Mouse (Mus musculus) neural tube, embryonic 13.5 days (tissue): Measurements from ENCODE around the gene Drg1. TPM values are rescaled to one million over a fixed set of nuclear protein-coding genes. Genes with fewer than 3 reads are reported as not detected.
A peak's percentile ranks its signal among the peaks of the same experiment; 100 is the strongest.
"Not testable (repeated sequence)": the region's sequence is repeated elsewhere in the genome, so short reads cannot be mapped to it uniquely, and the experiment has no call there.

Experiments used
- ATAC-seq: fragments of 200-750 bp; cut with Nextera tagmentation; 2 replicates; pipeline ENCODE4 v1.8.0; 2017; ENCODE audit warnings: low read depth, mild to moderate bottlenecking, moderate TSS enrichment, moderate library complexity
- H3K27ac ChIP-seq: fragments of 300-500 bp; sonication (generic); replicated peaks from 2 replicates; pipeline ENCODE4 v1.5.1; 2015; ENCODE audit warnings: moderate library complexity, mild to moderate bottlenecking, inconsistent platforms
- H3K27me3 ChIP-seq: fragments of 300-500 bp; sonication (generic); 2 replicates; pipeline ENCODE4 v1.6.1; 2015; ENCODE audit warnings: mild to moderate bottlenecking, inconsistent platforms
- H3K36me3 ChIP-seq: fragments of 300-500 bp; sonication (generic); 2 replicates; pipeline ENCODE4 v1.6.1; 2015; ENCODE audit warnings: mild to moderate bottlenecking, inconsistent platforms
- H3K4me1 ChIP-seq: fragments of 300-500 bp; sonication (generic); replicated peaks from 2 replicates; pipeline ENCODE4 v1.6.1; 2015; ENCODE audit warnings: inconsistent platforms
- H3K4me2 ChIP-seq: fragments of 300-500 bp; sonication (generic); 2 replicates; pipeline ENCODE4 v1.6.1; 2015; ENCODE audit warnings: inconsistent platforms, mild to moderate bottlenecking, moderate library complexity
- H3K4me3 ChIP-seq: fragments of 300-500 bp; sonication (generic); 2 replicates; pipeline ENCODE4 v1.5.1; 2015; ENCODE audit warnings: mild to moderate bottlenecking, inconsistent platforms
- H3K9ac ChIP-seq: fragments of 300-500 bp; sonication (generic); 2 replicates; pipeline ENCODE4 v1.6.1; 2015; ENCODE audit warnings: moderate library complexity, mild to moderate bottlenecking, inconsistent platforms
- H3K9me3 ChIP-seq: fragments of 300-500 bp; sonication (generic); 2 replicates; pipeline ENCODE4 v1.6.1; 2016; ENCODE audit warnings: inconsistent platforms
- WGBS: fragments of 180-500 bp; shearing (Covaris S2); methylation state at CpG from one replicate; pipeline ENCODE4 v1.1.7; 2015; 5-methylcytosine and 5-hydroxymethylcytosine counted together
- polyA plus RNA-seq: library from polyadenylated mRNA; unstranded; fragments of >200 nt; fragmentation: Nextera tagmentation; extraction: Ambion mirVana; gene quantifications from 2 replicates; pipeline ENCODE4 v1.2.1, GENCODE M21; 2015

Gene Drg1
- polyA plus RNA-seq, 1 experiment from 2014 or later: 231 TPM

DNA sequence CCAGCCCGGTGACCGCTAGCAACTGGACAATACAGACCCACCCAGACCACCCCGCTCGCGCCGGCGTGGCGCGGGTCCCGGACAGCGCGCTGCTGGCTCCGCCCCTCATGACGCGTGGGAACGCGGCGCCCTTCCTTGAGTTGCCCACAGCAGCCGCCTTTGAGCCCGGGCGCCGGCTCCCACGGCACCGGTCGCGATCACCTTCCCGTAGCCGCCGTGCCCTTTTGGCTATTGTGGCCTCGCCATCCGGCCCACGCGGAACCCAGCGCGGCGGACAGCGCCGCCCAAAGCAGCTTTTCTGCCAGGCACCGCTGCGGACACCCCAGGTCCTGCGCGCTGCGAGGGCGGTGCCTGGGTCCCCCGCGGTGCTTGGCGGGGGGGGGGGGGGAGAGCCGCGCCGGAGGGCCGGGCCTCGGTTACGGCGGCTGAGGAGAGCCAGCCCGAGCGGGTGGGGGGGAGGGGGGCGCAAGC lies 63.9 kb downstream of the Drg1 start, which contains the start of gene Eif4enif1:
TSS of gene Eif4enif1 (plus strand) at position 162 of the 471 bp plus-strand sequence.
- Histone ChIP-seq H3K27ac (peak within 1 kb of the TSS; percentile 55), H3K4me1 (peaks cover 13% of the 10 kb centered on the region), H3K9me3 (no peaks in the 10 kb centered on the region), H3K36me3 (peaks cover 23% of the 10 kb centered on the region), H3K9ac (peak within 1 kb of the TSS; percentile 62), H3K4me3 (peak within 1 kb of the TSS; percentile 40), H3K4me2 (peak within 1 kb of the TSS; percentile 46), H3K27me3 (no peaks in the 10 kb centered on the region)
- peak; percentile 86 for ATAC-seq
- under 1% methylated on average over 48 of the region's 57 CpGs for WGBS

- H3K9ac ChIP-seq: 0 out of 2 replicates have a peak overlapping the region, but pooled peaks have one; percentile 0
- H3K4me1 ChIP-seq: peaks cover 13% of the 10 kb centered on the region
- WGBS: 10% methylated on average over 16 of the region's 16 CpGs
- no peaks in the 10 kb centered on the region for H3K27me3 ChIP-seq
- H3K4me3 ChIP-seq: peak overlapping the region; percentile 40
- no peak overlapping the region for H3K27ac ChIP-seq
- peak overlapping the region; percentile 39 for H3K4me2 ChIP-seq
- peaks cover 16% of the 10 kb centered on the region for H3K36me3 ChIP-seq
- H3K9me3 ChIP-seq: no peaks in the 10 kb centered on the region
- ATAC-seq: no peak
These were observed 64.6 kb downstream of the Drg1 start for GRCm38 (mm10) chr11:3201326-3202230.

DNA sequence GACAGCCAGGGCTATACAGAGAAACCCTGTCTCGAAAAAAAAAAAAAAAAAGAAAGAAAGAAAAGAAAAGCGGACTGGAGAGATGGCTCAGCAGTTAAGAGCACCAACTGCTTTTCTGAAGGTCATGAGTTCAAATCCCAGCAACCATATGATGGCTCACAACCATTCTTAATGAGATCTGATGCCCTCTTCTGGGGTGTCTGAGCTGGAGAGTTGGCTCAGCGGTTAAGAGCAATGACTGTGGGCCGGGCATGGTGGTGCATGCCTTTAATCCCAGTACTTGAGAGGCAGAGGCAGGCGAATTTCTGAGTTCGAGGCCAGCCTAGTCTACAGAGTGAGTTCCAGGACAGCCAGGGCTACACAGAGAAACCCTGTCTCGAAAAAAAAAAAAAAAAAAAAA lies 65.6 kb downstream of the Drg1 start:
- H3K9ac ChIP-seq, H3K36me3 ChIP-seq, H3K9me3 ChIP-seq, ATAC-seq, H3K27me3 ChIP-seq, H3K4me3 ChIP-seq, H3K27ac ChIP-seq, H3K4me2 ChIP-seq: not testable (repeated sequence)
- WGBS: 95% methylated on average over 5 of the region's 7 CpGs
- peaks cover 13% of the 10 kb centered on the region for H3K4me1 ChIP-seq

GRCm38 (mm10) chr11:3193363-3193762 lies 72.9 kb downstream of the Drg1 start, which contains the start of gene Sfi1:
Sfi1 (minus strand) TSS chr11:3193463.
- no peaks in the 10 kb centered on the region for H3K9me3 ChIP-seq
- ATAC-seq: no peak
- H3K4me2 ChIP-seq: no peak within 1 kb of the TSS
- H3K36me3 ChIP-seq: no peaks in the 10 kb centered on the region
- no peak within 1 kb of the TSS for H3K27ac ChIP-seq
- no peak within 1 kb of the TSS for H3K4me3 ChIP-seq
- H3K9ac ChIP-seq: no peak within 1 kb of the TSS
- H3K4me1 ChIP-seq: no peaks in the 10 kb centered on the region
- WGBS: 86% methylated on average over 25 of the region's 25 CpGs
- no peaks in the 10 kb centered on the region for H3K27me3 ChIP-seq

GRCm38 (mm10) chr11:3182707-3183106 lies 83.5 kb downstream of the Drg1 start:
- 83% methylated on average over 1 of the region's 1 CpGs for WGBS
- not testable (repeated sequence) for ATAC-seq, H3K27ac ChIP-seq, H3K27me3 ChIP-seq, H3K9ac ChIP-seq, H3K4me1 ChIP-seq, H3K36me3 ChIP-seq, H3K4me2 ChIP-seq, H3K4me3 ChIP-seq
- H3K9me3 ChIP-seq: peaks cover 11% of the 10 kb centered on the region

DNA sequence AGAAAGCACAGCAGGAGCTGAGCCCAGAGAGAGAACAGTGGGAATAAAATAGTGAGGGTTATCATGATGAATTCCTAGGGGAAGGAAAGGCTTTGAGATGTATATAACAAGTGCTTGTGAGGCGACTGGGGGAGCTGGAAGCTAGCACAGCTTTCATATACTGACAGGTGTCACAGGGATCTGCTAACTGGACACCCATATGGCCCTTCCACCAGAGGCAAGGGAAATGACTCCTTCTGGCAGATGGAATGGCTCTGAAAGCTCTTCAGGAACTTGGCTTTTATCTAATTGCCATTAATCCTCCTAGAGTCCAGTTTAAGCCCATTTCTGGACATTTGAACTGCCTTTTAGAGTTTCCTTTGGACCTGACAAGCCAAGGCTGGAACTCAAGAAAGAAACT lies 84.2 kb downstream of the Drg1 start:
- 48% methylated on average over 1 of the region's 1 CpGs for WGBS
- H3K9me3 ChIP-seq: peaks cover 11% of the 10 kb centered on the region
- H3K27ac ChIP-seq, H3K4me3 ChIP-seq, ATAC-seq, H3K36me3 ChIP-seq, H3K27me3 ChIP-seq, H3K4me2 ChIP-seq, H3K4me1 ChIP-seq, H3K9ac ChIP-seq: not testable (repeated sequence)

DNA sequence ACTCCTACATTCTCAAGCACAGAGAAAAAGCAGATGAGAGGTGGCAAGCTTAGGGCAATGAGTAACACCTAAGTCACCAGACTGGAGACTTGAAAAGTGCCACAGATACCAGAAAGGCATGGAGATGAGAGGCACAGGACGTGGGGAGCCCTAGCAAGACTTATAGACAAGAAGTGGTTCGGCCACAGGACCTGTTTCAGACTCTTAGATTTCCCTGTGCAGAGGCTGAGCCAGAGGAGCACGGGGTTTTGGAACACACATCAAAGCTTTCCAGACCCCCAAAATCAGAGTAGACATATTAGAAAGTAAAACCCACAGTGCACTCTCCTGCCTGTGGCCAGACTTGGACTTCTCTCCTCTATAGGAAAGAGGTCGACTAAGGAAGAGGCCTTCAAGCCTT lies 85.0 kb downstream of the Drg1 start:
- not testable (repeated sequence) for H3K4me1 ChIP-seq, H3K4me3 ChIP-seq, ATAC-seq, H3K36me3 ChIP-seq, H3K9ac ChIP-seq, H3K27me3 ChIP-seq, H3K4me2 ChIP-seq, H3K27ac ChIP-seq
- H3K9me3 ChIP-seq: peaks cover 11% of the 10 kb centered on the region
- WGBS: 58% methylated on average over 4 of the region's 4 CpGs

- ATAC-seq, H3K27me3 ChIP-seq, H3K4me2 ChIP-seq, H3K27ac ChIP-seq, H3K36me3 ChIP-seq, H3K9ac ChIP-seq, H3K4me3 ChIP-seq, H3K4me1 ChIP-seq: not testable (repeated sequence)
- peaks cover 11% of the 10 kb centered on the region for H3K9me3 ChIP-seq
- WGBS: 77% methylated on average over 6 of the region's 6 CpGs
These were observed 85.6 kb downstream of the Drg1 start for GRCm38 (mm10) chr11:3180510-3181160.

DNA sequence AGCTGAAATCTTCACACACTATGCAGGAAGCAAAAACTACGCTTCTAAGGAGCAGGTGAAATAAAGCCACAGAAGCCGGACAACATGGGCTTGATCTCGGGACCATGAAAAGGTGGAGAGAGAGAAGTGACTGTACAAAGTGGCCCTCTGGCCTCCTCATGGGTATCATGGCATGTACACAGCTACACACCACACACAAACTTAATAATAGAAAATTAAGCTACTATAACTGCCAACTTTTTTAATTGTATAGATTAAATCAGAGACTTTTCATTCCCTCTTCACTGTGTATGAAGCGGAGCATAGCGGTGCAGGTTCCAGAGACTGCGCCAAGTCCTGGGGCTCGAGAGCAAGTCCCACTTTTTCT lies 86.5 kb downstream of the Drg1 start:
- ATAC-seq, H3K36me3 ChIP-seq, H3K27ac ChIP-seq, H3K4me1 ChIP-seq, H3K4me3 ChIP-seq, H3K9ac ChIP-seq, H3K4me2 ChIP-seq, H3K27me3 ChIP-seq: not testable (repeated sequence)
- 85% methylated on average over 7 of the region's 7 CpGs for WGBS
- H3K9me3 ChIP-seq: peaks cover 11% of the 10 kb centered on the region

DNA sequence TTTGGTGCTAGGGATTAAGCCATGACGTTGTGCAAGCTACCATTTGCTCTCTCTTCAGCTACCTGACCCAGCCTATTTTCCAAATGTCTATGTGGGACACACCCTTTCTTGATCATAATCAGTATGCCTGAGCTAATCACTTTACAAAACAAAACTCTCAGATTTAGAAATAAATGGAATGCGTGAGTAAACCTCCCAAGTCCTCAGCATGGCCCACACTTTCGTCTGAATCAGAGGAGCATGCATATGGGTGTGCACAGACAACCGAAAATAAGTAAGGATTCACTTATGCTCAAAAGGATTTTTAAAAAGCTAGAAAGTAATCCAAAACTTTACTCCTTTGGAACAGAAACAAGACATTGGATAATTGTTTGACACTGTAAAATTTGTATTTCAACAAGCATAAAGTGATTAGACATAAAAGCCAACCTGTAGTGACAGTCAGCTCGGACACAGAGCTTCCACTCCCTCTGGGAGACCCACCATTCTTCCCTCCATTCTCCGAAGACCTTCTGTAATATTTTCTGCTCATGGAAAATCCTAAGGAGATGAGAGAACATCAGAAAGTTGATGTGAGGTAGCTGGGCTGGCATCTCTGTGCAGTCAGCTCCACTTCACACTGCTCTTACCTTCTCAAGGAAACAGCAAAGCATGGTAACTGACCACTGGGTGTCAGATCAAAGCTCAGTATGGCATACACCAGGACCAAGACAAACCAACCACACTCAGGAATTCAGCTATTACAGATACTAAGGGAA lies 87.1 kb downstream of the Drg1 start:
- H3K9ac ChIP-seq, ATAC-seq, H3K4me1 ChIP-seq, H3K27me3 ChIP-seq, H3K4me3 ChIP-seq, H3K27ac ChIP-seq, H3K36me3 ChIP-seq, H3K4me2 ChIP-seq: not testable (repeated sequence)
- peaks cover 11% of the 10 kb centered on the region for H3K9me3 ChIP-seq
- WGBS: 85% methylated on average over 6 of the region's 6 CpGs

DNA sequence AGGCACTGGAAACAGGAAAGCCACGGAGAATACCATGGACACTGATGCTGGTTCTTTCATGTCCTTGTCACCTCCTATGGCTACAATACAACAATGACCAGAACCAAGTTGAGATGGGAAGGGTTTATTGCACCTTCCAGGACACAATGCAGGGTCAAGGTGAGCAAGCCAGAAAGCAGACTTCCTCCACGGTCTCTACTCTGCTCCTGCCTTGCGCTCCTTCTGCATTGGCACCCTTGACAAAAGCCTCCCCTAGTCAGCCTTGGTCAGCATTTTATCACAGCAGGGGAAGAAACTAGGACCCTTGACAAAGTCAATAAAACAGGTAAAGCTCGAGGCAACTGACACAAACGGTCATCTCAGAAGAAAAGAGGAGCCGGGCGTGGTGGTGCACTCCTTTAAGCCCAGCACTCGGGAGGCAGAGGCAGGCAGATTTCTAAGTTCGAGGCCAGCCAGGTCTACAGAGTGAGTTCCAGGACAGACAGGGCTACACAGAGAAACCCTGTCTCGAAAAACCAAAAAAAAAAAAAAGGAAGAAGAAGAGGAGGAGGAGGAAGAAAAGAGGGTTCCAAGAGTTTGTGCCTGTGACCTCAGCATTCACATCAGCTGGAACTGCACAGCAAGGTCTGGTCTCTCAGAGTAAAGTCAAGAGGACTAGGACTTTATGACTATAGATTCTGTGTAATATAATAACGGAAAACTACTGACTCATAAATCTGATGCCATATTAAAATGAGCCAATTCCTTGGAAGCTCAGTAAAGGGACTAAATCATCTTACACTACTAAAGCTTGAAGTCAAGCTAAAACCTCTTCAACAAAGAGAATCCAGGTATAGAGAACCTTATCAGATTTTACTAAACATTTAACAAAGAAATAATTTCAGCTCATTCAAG lies 92.5 kb downstream of the Drg1 start:
- peaks cover 15% of the 10 kb centered on the region for H3K9me3 ChIP-seq
- WGBS: 86% methylated on average over 11 of the region's 11 CpGs

More for the DNA sequence above, 92.5 kb downstream of the Drg1 start:
- not testable (repeated sequence) for H3K9ac ChIP-seq, H3K36me3 ChIP-seq, H3K4me1 ChIP-seq, H3K4me2 ChIP-seq, H3K4me3 ChIP-seq, H3K27ac ChIP-seq, H3K27me3 ChIP-seq
- peak; percentile 57 for ATAC-seq
